Mouse (Mus musculus): ENCODE results near the gene Sorl1. TPM values are rescaled to one million over a fixed set of nuclear protein-coding genes. Genes with fewer than 3 reads are reported as not detected.

Sorl1 gene
- polyA plus RNA-seq, 2 experiments = 1.1 to 1.4 TPM

DNA sequence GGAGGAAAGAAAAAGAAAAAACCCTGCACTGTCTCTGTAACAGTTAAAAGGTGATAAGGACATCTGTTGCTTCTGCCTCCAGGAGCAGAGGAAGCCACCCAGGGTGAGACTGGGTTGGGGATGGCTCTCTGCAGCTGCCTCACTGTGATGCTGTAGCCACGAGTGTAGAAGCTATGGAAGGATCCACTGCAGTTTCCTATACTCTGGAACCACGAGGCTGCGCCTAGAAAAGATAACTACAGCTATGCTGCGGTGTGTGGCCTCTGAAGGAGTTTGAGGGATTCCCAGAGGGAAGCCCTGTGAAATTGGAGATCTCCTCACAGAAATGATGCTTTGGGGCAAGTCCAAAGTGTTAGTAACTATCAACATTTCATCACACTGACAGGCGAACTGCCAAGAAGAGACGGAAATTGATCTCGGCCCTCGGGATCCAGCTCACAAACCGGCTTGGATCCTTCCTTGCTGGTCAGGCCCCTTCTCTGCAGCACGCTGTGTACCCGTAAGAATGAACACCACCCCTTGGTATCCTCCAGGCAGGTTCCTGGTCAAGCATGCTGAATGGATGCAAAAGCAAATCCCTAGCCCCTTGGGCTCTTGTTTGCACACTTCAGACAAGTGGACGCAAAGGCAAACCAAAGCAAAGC lies 71.3 kb downstream of the Sorl1 start:
- Histone ChIP-seq H3K27ac (no peak overlapping the region), H3K9me3 (ENCODE audit: control insufficient read depth, low read length) (no peaks in the 10 kb centered on the region), H3K4me1 (replicated peaks; ENCODE audit: control insufficient read depth in 2 of 2, insufficient read depth in 2 of 2, low read length in 1 of 2) (peaks cover 0 to 2% of the 10 kb centered on the region in 2 experiments; a peak in 1 of 4 replicates), H3K36me3 (replicated peaks; ENCODE audit: control insufficient read depth, insufficient read depth, low read depth) (no peaks in the 10 kb centered on the region), H3K4me3 (ENCODE audit: insufficient read depth in 1 of 2, low read depth in 2 of 2, low read length in 2 of 2) (no peak overlapping the region), H3K4me2 (ENCODE audit: low read depth) (no peak overlapping the region), H3K9ac (replicated peaks) (no peak overlapping the region), H3K27me3 (ENCODE audit: control insufficient read depth, insufficient read depth, low read length) (no peaks in the 10 kb centered on the region)
- WGBS (ENCODE audit: insufficient replicate concordance) = 56% methylated on average over 12 of the region's 12 CpGs
- ATAC-seq (ENCODE audit: insufficient read depth) (no peak), DNase-seq (ENCODE audit: low read depth in 3 of 3, low spot score in 3 of 3) (no peak)
- no peak for TF ChIP-seq EP300 (IDR thresholded peaks at IDR 0.05; ENCODE audit: low read depth)
- TF ChIP-seq CTCF (IDR thresholded peaks at IDR 0.05; ENCODE audit: low read depth) = no peak

DNA sequence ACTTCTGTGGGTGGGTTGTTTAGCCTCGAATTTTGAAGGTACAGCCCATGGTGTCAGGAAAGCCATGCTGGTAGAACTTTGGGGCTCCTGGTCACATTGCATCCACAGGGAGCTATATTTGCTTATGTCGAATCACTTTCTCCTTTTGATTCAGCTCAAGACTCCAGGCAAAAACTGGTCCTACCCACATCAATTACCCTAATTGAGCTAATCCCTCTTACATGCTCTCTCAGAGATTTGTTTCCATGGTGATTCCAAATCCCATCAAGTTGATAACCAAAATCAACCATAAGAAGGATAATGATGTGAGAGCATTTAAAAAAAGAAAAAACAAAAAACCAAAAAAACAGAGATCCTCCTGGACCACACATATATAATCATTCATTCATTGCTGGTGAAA lies 75.6 kb downstream of the Sorl1 start:
- H3K4me3 ChIP-seq (ENCODE audit: insufficient read depth in 1 of 2, low read depth in 2 of 2, low read length in 2 of 2) = no peak overlapping the region
- H3K4me2 ChIP-seq (ENCODE audit: low read depth) = no peak overlapping the region
- TF ChIP-seq CTCF (IDR thresholded peaks at IDR 0.05; ENCODE audit: low read depth) = no peak
- no peak for TF ChIP-seq EP300 (IDR thresholded peaks at IDR 0.05; ENCODE audit: low read depth)
- H3K9me3 ChIP-seq (ENCODE audit: control insufficient read depth, low read length) = no peaks in the 10 kb centered on the region
- H3K36me3 ChIP-seq (replicated peaks; ENCODE audit: control insufficient read depth, insufficient read depth, low read depth) = no peaks in the 10 kb centered on the region
- no peak overlapping the region for H3K9ac ChIP-seq (replicated peaks)
- no peaks in the 10 kb centered on the region; a peak in 1 of 4 replicates for H3K4me1 ChIP-seq (replicated peaks; ENCODE audit: control insufficient read depth in 2 of 2, insufficient read depth in 2 of 2, low read length in 1 of 2)
- WGBS (ENCODE audit: insufficient replicate concordance) = 24% methylated on average over 2 of the region's 2 CpGs
- no peak overlapping the region for H3K27ac ChIP-seq
- ATAC-seq (ENCODE audit: insufficient read depth) (no peak), DNase-seq (ENCODE audit: low read depth in 3 of 3, low spot score in 3 of 3) (no peak)
- H3K27me3 ChIP-seq (ENCODE audit: control insufficient read depth, insufficient read depth, low read length) = no peaks in the 10 kb centered on the region

DNA sequence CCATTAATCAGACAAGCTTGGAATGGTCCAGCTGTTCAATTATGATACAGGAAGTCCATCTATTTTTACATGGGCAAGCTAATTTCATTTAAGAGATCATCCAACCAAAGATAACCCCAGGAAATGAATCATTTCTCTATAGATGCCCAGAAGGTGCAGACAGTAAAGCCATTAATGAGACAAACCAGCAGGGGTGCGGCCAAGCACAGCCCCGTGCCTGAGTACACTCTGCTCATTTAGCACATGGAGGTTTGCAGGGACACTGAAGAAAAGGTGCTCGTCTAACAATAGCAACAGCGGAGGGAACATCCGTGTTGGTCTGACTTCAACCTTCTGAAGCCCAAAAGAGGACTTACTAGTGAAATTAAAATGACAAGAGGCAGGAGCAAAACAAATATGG lies 76.3 kb downstream of the Sorl1 start:
- 63% methylated on average over 5 of the region's 5 CpGs for WGBS (ENCODE audit: insufficient replicate concordance)
- Histone ChIP-seq H3K4me1 (replicated peaks; ENCODE audit: control insufficient read depth in 2 of 2, insufficient read depth in 2 of 2, low read length in 1 of 2) (no peaks in the 10 kb centered on the region), H3K9ac (replicated peaks) (no peak overlapping the region), H3K27me3 (ENCODE audit: control insufficient read depth, insufficient read depth, low read length) (no peaks in the 10 kb centered on the region), H3K27ac (no peak overlapping the region), H3K36me3 (replicated peaks; ENCODE audit: control insufficient read depth, insufficient read depth, low read depth) (no peaks in the 10 kb centered on the region), H3K9me3 (ENCODE audit: control insufficient read depth, low read length) (no peaks in the 10 kb centered on the region), H3K4me2 (ENCODE audit: low read depth) (no peak overlapping the region), H3K4me3 (ENCODE audit: insufficient read depth in 1 of 2, low read depth in 2 of 2, low read length in 2 of 2) (no peak overlapping the region)
- ATAC-seq (ENCODE audit: insufficient read depth) (no peak), DNase-seq (ENCODE audit: low read depth in 3 of 3, low spot score in 3 of 3) (no peak)
- TF ChIP-seq EP300 (IDR thresholded peaks at IDR 0.05; ENCODE audit: low read depth) = no peak
- no peak for TF ChIP-seq CTCF (IDR thresholded peaks at IDR 0.05; ENCODE audit: low read depth)

- WGBS (ENCODE audit: insufficient replicate concordance) = 78% methylated on average over 11 of the region's 11 CpGs
- H3K27me3 ChIP-seq (ENCODE audit: control insufficient read depth, insufficient read depth, low read length) = no peaks in the 10 kb centered on the region
- H3K9ac ChIP-seq (replicated peaks) = no peak overlapping the region
- no peak overlapping the region for H3K27ac ChIP-seq
- no peaks in the 10 kb centered on the region for H3K9me3 ChIP-seq (ENCODE audit: control insufficient read depth, low read length)
- no peaks in the 10 kb centered on the region for H3K36me3 ChIP-seq (replicated peaks; ENCODE audit: control insufficient read depth, insufficient read depth, low read depth)
- H3K4me3 ChIP-seq (ENCODE audit: insufficient read depth in 1 of 2, low read depth in 2 of 2, low read length in 2 of 2) = no peak overlapping the region
- H3K4me1 ChIP-seq (replicated peaks; ENCODE audit: control insufficient read depth in 2 of 2, insufficient read depth in 2 of 2, low read length in 1 of 2) = no peaks in the 10 kb centered on the region
- no peak overlapping the region for H3K4me2 ChIP-seq (ENCODE audit: low read depth)
- DNase-seq (ENCODE audit: low read depth in 3 of 3, low spot score in 3 of 3) (no peak), ATAC-seq (ENCODE audit: insufficient read depth) (no peak)
- no peak for TF ChIP-seq EP300 (IDR thresholded peaks at IDR 0.05; ENCODE audit: low read depth)
- TF ChIP-seq CTCF (IDR thresholded peaks at IDR 0.05; ENCODE audit: low read depth) = no peak
These were observed 77.8 kb downstream of the Sorl1 start for GRCm38 (mm10) chr9:42046248-42046647.

DNA sequence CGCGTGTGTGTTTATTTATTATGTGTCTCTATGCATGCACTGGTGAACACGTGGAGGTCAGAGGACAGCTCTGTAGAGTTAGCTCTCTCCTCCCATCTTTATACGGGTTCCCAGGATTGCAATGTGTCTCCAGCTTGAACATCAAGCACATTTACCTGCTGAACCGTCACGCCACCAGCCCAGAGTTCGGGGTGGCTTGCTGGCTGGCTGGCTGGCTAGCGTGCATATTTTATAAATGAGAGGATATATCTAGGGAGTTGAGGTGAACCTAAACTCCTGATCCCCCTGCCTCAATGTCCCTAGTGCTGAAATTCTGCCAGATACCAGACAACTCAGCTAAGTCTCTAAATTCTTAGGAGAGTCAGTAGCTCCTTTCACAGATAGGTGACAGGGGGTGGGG lies 79.4 kb downstream of the Sorl1 start:
- Histone ChIP-seq H3K4me2 (ENCODE audit: low read depth) (no peak overlapping the region), H3K9me3 (ENCODE audit: control insufficient read depth, low read length) (no peaks in the 10 kb centered on the region), H3K4me3 (ENCODE audit: insufficient read depth in 1 of 2, low read depth in 2 of 2, low read length in 2 of 2) (no peak overlapping the region), H3K27ac (no peak overlapping the region), H3K9ac (replicated peaks) (no peak overlapping the region), H3K4me1 (replicated peaks; ENCODE audit: control insufficient read depth in 2 of 2, insufficient read depth in 2 of 2, low read length in 1 of 2) (no peaks in the 10 kb centered on the region), H3K36me3 (replicated peaks; ENCODE audit: control insufficient read depth, insufficient read depth, low read depth) (no peaks in the 10 kb centered on the region), H3K27me3 (ENCODE audit: control insufficient read depth, insufficient read depth, low read length) (no peaks in the 10 kb centered on the region)
- DNase-seq (ENCODE audit: low read depth in 3 of 3, low spot score in 3 of 3) (no peak), ATAC-seq (ENCODE audit: insufficient read depth) (no peak)
- TF ChIP-seq CTCF (IDR thresholded peaks at IDR 0.05; ENCODE audit: low read depth) = no peak
- no peak for TF ChIP-seq EP300 (IDR thresholded peaks at IDR 0.05; ENCODE audit: low read depth)
- 70% methylated on average over 8 of the region's 8 CpGs for WGBS (ENCODE audit: insufficient replicate concordance)
